11 mouse cellular contexts compared by ENCODE assay signal in genomic region chr5:30660813-30661212, GRCm38 (mm10). TPM values are rescaled to one million over a fixed set of nuclear protein-coding genes. Genes with fewer than 3 reads are reported as not detected.
"Had no signal": no experiment of that assay in that cellular context is flagged by ENCODE, and none has a peak within 500 bp of the region (broad histone marks: within the 10 kb centered on the region; RNA-seq: fewer than 3 reads in every experiment).

No protein-coding gene starts in this region.

- DNase-seq: gastrocnemius, postnatal 25 days; heart, adult 2 months; heart, postnatal 4 days; kidney, adult 18-20 months; kidney, adult 8-10 months; kidney, postnatal 10 days; kidney, postnatal 25 days; kidney, postnatal 4 days; liver; liver, embryonic 13.5 days had no signal

RNA-seq across cellular contexts. Expression of gene Dpysl5, which starts 50.6 kb away (rescaled TPM):
- total RNA-seq: granulocyte monocyte progenitor cell, adult 5-6 weeks had no signal
